Mouse (Mus musculus): ENCODE data around the gene Myl4. TPM values are rescaled to one million over a fixed set of nuclear protein-coding genes. Genes with fewer than 3 reads are reported as not detected.

Gene Myl4
- polyA plus RNA-seq, 1 experiment from 2014 or later, result 6.2 TPM

- DNase-seq (ENCODE audit: low spot score) (no peak), ATAC-seq (replicated peaks; ENCODE audit: low FRiP score, low TSS enrichment, low read depth) (no peak)
- no peak overlapping the region for H3K9ac ChIP-seq (ENCODE audit: low read length)
- no peaks in the 10 kb centered on the region for H3K36me3 ChIP-seq (ENCODE audit: control insufficient read depth, insufficient read depth, low read length)
- no peaks in the 10 kb centered on the region for H3K9me3 ChIP-seq (ENCODE audit: control insufficient read depth, low read length)
- 0 out of 2 replicates have a peak, but pooled peaks cover 3% of the 10 kb centered on the region for H3K4me1 ChIP-seq (replicated peaks; ENCODE audit: control insufficient read depth, insufficient read depth, low read length)
- WGBS, result 83% methylated on average over 2 of the region's 2 CpGs
- no peak overlapping the region for H3K4me3 ChIP-seq (ENCODE audit: low read depth, low read length)
- H3K27ac ChIP-seq (ENCODE audit: low read depth), result no peak overlapping the region
- 0 out of 2 replicates have a peak, but pooled peaks cover 3% of the 10 kb centered on the region for H3K27me3 ChIP-seq (replicated peaks; ENCODE audit: control insufficient read depth, insufficient read depth, low read length)
- H3K4me2 ChIP-seq (ENCODE audit: low read length), result no peak overlapping the region
These were observed 63.7 kb downstream of the Myl4 start for GRCm38 (mm10) chr11:104614130-104614529.

DNA sequence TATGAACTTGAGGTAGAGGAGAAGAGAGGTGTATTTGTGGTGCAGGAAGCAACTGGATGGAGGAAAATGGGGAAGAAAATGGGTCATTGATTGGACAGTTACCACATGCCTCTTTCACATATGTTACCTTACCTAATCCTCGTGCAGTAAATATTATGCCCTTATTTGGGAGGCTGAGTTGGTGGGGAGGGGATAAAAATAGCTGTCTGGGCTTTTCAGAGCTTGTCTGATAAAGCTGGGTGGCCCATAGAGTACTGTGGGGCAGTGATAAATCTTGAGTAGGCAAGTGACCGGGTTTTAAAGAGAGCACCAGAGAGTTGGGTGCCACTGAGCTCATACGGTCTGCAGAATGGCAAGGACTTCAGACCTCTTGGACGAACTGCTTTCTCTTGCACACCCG is 65.7 kb downstream of the Myl4 start:
- Histone ChIP-seq H3K36me3 (ENCODE audit: control insufficient read depth, insufficient read depth, low read length) (no peaks in the 10 kb centered on the region), H3K27ac (ENCODE audit: low read depth) (no peak overlapping the region; the same call in 1 of the 2 replicates)

DNA sequence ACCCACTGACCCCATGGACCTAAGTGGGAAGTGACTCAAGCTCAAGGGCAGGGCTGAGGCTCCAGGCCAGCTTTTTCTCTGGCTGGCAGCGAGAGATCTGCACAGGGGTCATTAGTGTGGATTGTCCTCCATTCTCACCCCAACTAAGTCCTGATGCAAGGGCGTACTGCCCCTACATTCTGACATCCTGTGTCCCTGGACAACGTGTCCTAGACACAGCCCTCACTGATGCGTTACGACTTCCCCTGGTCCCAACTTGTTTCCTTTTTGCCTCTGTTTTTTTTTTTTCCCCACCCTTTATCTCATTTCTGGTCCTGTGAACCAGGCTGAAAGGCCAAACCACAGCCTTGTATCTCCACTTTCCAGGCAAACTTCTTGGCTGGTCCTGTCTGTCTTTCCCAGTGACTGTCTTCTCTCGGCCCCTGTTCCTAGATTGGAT is 68.2 kb downstream of the Myl4 start:
- ATAC-seq (replicated peaks; ENCODE audit: low FRiP score, low TSS enrichment, low read depth) (no peak), DNase-seq (ENCODE audit: low spot score) (no peak)
- Histone ChIP-seq H3K27me3 (replicated peaks; ENCODE audit: control insufficient read depth, insufficient read depth, low read length) (no peaks in the 10 kb centered on the region), H3K9me3 (ENCODE audit: control insufficient read depth, low read length) (no peaks in the 10 kb centered on the region), H3K4me3 (ENCODE audit: low read depth, low read length) (no peak overlapping the region), H3K4me2 (ENCODE audit: low read length) (no peak overlapping the region), H3K4me1 (replicated peaks; ENCODE audit: control insufficient read depth, insufficient read depth, low read length) (peaks cover 12% of the 10 kb centered on the region; the same call in 1 of the 2 replicates), H3K27ac (ENCODE audit: low read depth) (no peak overlapping the region), H3K9ac (ENCODE audit: low read length) (no peak overlapping the region), H3K36me3 (ENCODE audit: control insufficient read depth, insufficient read depth, low read length) (no peaks in the 10 kb centered on the region)
- whole genome bisulfite sequencing, result 79% methylated on average over 6 of the region's 6 CpGs

More for the DNA sequence above, 65.7 kb downstream of the Myl4 start:
- Histone ChIP-seq H3K27me3 (replicated peaks; ENCODE audit: control insufficient read depth, insufficient read depth, low read length) (no peaks in the 10 kb centered on the region), H3K4me3 (ENCODE audit: low read depth, low read length) (no peak overlapping the region), H3K4me1 (replicated peaks; ENCODE audit: control insufficient read depth, insufficient read depth, low read length) (peaks cover 3% of the 10 kb centered on the region; the same call in 1 of the 2 replicates), H3K4me2 (ENCODE audit: low read length) (no peak overlapping the region), H3K9me3 (ENCODE audit: control insufficient read depth, low read length) (no peaks in the 10 kb centered on the region), H3K9ac (ENCODE audit: low read length) (no peak overlapping the region)
- DNase-seq (ENCODE audit: low spot score) (no peak), ATAC-seq (replicated peaks; ENCODE audit: low FRiP score, low TSS enrichment, low read depth) (no peak)
- 40% methylated on average over 5 of the region's 5 CpGs for WGBS

GRCm38 (mm10) chr11:104619084-104620022 is 68.9 kb downstream of the Myl4 start:
- H3K36me3 ChIP-seq (ENCODE audit: control insufficient read depth, insufficient read depth, low read length), result no peaks in the 10 kb centered on the region
- no peak overlapping the region for H3K27ac ChIP-seq (ENCODE audit: low read depth)
- no peaks in the 10 kb centered on the region for H3K9me3 ChIP-seq (ENCODE audit: control insufficient read depth, low read length)
- DNase-seq (ENCODE audit: low spot score) (no peak), ATAC-seq (replicated peaks; ENCODE audit: low FRiP score, low TSS enrichment, low read depth) (no peak)
- H3K4me3 ChIP-seq (ENCODE audit: low read depth, low read length), result no peak overlapping the region
- no peaks in the 10 kb centered on the region for H3K27me3 ChIP-seq (replicated peaks; ENCODE audit: control insufficient read depth, insufficient read depth, low read length)
- H3K9ac ChIP-seq (ENCODE audit: low read length), result no peak overlapping the region
- no peak overlapping the region for H3K4me2 ChIP-seq (ENCODE audit: low read length)
- WGBS, result 79% methylated on average over 13 of the region's 13 CpGs
- peaks cover 13% of the 10 kb centered on the region; the same call in 1 of the 2 replicates for H3K4me1 ChIP-seq (replicated peaks; ENCODE audit: control insufficient read depth, insufficient read depth, low read length)

DNA sequence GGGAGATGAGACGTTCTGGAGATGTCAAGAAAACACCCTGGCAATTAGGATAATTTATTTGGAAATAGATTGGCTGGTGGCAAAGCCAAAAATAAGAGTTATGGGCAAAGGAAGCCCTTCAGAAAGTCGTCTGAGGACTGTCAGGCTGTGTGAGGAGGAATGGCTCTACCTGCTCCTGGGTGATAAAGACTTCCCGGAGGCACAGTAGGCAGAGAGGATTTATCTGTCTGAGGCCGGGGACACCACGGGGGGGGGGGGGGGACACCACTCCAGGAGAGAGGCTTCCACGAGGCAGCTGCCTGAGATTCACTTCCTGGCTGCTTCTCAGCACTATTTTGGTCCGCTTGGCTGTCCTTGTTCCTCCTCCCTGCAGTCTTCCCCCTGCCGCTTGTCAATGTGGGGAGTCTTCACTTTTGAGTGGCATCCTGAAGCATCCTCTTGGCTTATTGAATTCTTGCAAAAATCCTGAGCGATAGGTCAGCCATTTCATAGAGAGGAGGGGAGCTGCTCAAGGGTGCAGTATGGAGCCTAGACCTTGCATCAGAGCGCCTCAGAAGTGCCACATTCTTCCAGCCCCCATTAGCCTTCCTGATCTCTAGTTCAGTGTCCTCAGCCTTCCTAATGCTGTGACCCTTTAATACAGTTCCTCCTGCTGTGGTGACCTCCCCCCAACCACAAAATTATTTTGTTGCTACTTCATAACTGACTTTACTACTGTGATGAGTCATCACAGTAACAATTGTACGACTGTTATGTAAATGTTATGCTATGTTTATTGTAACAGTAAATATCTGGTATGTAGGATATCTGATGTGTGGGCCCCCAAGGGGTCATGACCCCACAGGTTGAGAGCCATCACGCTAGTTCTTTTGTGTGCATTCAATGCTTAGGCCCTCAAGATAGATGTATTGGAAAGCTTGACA is 71.8 kb downstream of the Myl4 start:
- ATAC-seq (replicated peaks; ENCODE audit: low FRiP score, low TSS enrichment, low read depth) (no peak), DNase-seq (ENCODE audit: low spot score) (no peak)
- H3K9me3 ChIP-seq (ENCODE audit: control insufficient read depth, low read length), result no peaks in the 10 kb centered on the region
- H3K4me1 ChIP-seq (replicated peaks; ENCODE audit: control insufficient read depth, insufficient read depth, low read length), result peaks cover 33% of the 10 kb centered on the region
- H3K36me3 ChIP-seq (ENCODE audit: control insufficient read depth, insufficient read depth, low read length), result no peaks in the 10 kb centered on the region
- H3K9ac ChIP-seq (ENCODE audit: low read length), result no peak overlapping the region
- no peak overlapping the region for H3K4me2 ChIP-seq (ENCODE audit: low read length)
- 37% methylated on average over 11 of the region's 12 CpGs for WGBS
- H3K27ac ChIP-seq (ENCODE audit: low read depth), result no peak overlapping the region
- no peak overlapping the region for H3K4me3 ChIP-seq (ENCODE audit: low read depth, low read length)
- H3K27me3 ChIP-seq (replicated peaks; ENCODE audit: control insufficient read depth, insufficient read depth, low read length), result no peaks in the 10 kb centered on the region

- H3K4me2 ChIP-seq (ENCODE audit: low read length), result 0 out of 2 replicates have a peak overlapping the region, but pooled peaks have one; percentile 8
- DNase-seq (ENCODE audit: low spot score), result peak; percentile 61
- 19% methylated on average over 6 of the region's 6 CpGs for WGBS
- no peaks in the 10 kb centered on the region for H3K9me3 ChIP-seq (ENCODE audit: control insufficient read depth, low read length)
- no peak overlapping the region for H3K9ac ChIP-seq (ENCODE audit: low read length)
- no peaks in the 10 kb centered on the region for H3K27me3 ChIP-seq (replicated peaks; ENCODE audit: control insufficient read depth, insufficient read depth, low read length)
- peak overlapping the region; percentile 88 for H3K27ac ChIP-seq (ENCODE audit: low read depth)
- ATAC-seq (replicated peaks; ENCODE audit: low FRiP score, low TSS enrichment, low read depth), result peak; percentile 79
- no peaks in the 10 kb centered on the region for H3K36me3 ChIP-seq (ENCODE audit: control insufficient read depth, insufficient read depth, low read length)
- H3K4me1 ChIP-seq (replicated peaks; ENCODE audit: control insufficient read depth, insufficient read depth, low read length), result peaks cover 36% of the 10 kb centered on the region
- H3K4me3 ChIP-seq (ENCODE audit: low read depth, low read length), result no peak overlapping the region
These were observed 74.4 kb downstream of the Myl4 start for GRCm38 (mm10) chr11:104624791-104625391.

- ATAC-seq (replicated peaks; ENCODE audit: low FRiP score, low TSS enrichment, low read depth), result peak; percentile 30
- Histone ChIP-seq H3K27ac (ENCODE audit: low read depth) (peak overlapping the region; percentile 88), H3K9ac (ENCODE audit: low read length) (no peak overlapping the region), H3K36me3 (ENCODE audit: control insufficient read depth, insufficient read depth, low read length) (no peaks in the 10 kb centered on the region), H3K4me3 (ENCODE audit: low read depth, low read length) (no peak overlapping the region), H3K4me2 (ENCODE audit: low read length) (no peak overlapping the region), H3K27me3 (replicated peaks; ENCODE audit: control insufficient read depth, insufficient read depth, low read length) (no peaks in the 10 kb centered on the region), H3K4me1 (replicated peaks; ENCODE audit: control insufficient read depth, insufficient read depth, low read length) (peaks cover 36% of the 10 kb centered on the region), H3K9me3 (ENCODE audit: control insufficient read depth, low read length) (no peaks in the 10 kb centered on the region)
- peak; percentile 79 for DNase-seq (ENCODE audit: low spot score)
- 21% methylated on average over 12 of the region's 12 CpGs for WGBS
These were observed 75.3 kb downstream of the Myl4 start for GRCm38 (mm10) chr11:104625453-104626402.

Data from intestine, embryonic 14.5 days (tissue).